Mouse (Mus musculus): ENCODE measurements around the gene Srgn. TPM values are rescaled to one million over a fixed set of nuclear protein-coding genes. Genes with fewer than 3 reads are reported as not detected.

The Srgn gene
- polyA plus RNA-seq, 1 experiment from 2014 or later = 4.1 TPM

- H3K27me3 ChIP-seq (ENCODE audit: insufficient read depth, poor library complexity, severe bottlenecking) = 0 out of 2 replicates have a peak, but pooled peaks cover 4% of the 10 kb centered on the region
- no peaks in the 10 kb centered on the region for H3K36me3 ChIP-seq
- H3K9me3 ChIP-seq = no peaks in the 10 kb centered on the region
- 81% methylated on average over 4 of the region's 4 CpGs for WGBS
- H3K4me1 ChIP-seq = peaks cover 13% of the 10 kb centered on the region
- DNase-seq (ENCODE audit: low spot score) = no peak
- H3K4me3 ChIP-seq = no peak overlapping the region
- H3K27ac ChIP-seq = no peak overlapping the region
Measured at GRCm38 (mm10) chr10:62544316-62544715, 17.1 kb upstream of the Srgn start.

GRCm38 (mm10) chr10:62543399-62543808, 16.2 kb upstream of the Srgn start:
- H3K4me3 ChIP-seq = no peak overlapping the region
- H3K27me3 ChIP-seq (ENCODE audit: insufficient read depth, poor library complexity, severe bottlenecking) = 0 out of 2 replicates have a peak, but pooled peaks cover 4% of the 10 kb centered on the region
- no peaks in the 10 kb centered on the region for H3K9me3 ChIP-seq
- no peak for DNase-seq (ENCODE audit: low spot score)
- H3K4me1 ChIP-seq = peaks cover 13% of the 10 kb centered on the region
- H3K27ac ChIP-seq = no peak overlapping the region
- H3K36me3 ChIP-seq = no peaks in the 10 kb centered on the region
- 64% methylated on average over 12 of the region's 12 CpGs for WGBS

- Histone ChIP-seq H3K27me3 (ENCODE audit: insufficient read depth, poor library complexity, severe bottlenecking) (0 out of 2 replicates have a peak, but pooled peaks cover 4% of the 10 kb centered on the region), H3K36me3 (no peaks in the 10 kb centered on the region), H3K4me1 (peaks cover 13% of the 10 kb centered on the region), H3K27ac (no peak overlapping the region), H3K4me3 (no peak overlapping the region), H3K9me3 (no peaks in the 10 kb centered on the region)
- no peak for DNase-seq (ENCODE audit: low spot score)
- 87% methylated on average over 8 of the region's 8 CpGs for WGBS
Measured at GRCm38 (mm10) chr10:62542928-62543327, 15.7 kb upstream of the Srgn start.

- 97% methylated on average over 11 of the region's 12 CpGs for WGBS
Measured at GRCm38 (mm10) chr10:62542507-62542906, 15.3 kb upstream of the Srgn start.

GRCm38 (mm10) chr10:62541499-62541898, 14.2 kb upstream of the Srgn start:
- peaks cover 13% of the 10 kb centered on the region for H3K4me1 ChIP-seq
- peaks cover 4% of the 10 kb centered on the region; the same call in 1 of the 2 replicates for H3K27me3 ChIP-seq (ENCODE audit: insufficient read depth, poor library complexity, severe bottlenecking)
- no peaks in the 10 kb centered on the region for H3K9me3 ChIP-seq
- no peak overlapping the region for H3K4me3 ChIP-seq
- H3K27ac ChIP-seq = no peak overlapping the region
- no peak for DNase-seq (ENCODE audit: low spot score)
- 90% methylated on average over 12 of the region's 12 CpGs for WGBS
- no peaks in the 10 kb centered on the region for H3K36me3 ChIP-seq

More at GRCm38 (mm10) chr10:62542507-62542906, 15.3 kb upstream of the Srgn start:
- H3K27ac ChIP-seq = no peak overlapping the region
- DNase-seq (ENCODE audit: low spot score) = no peak
- H3K4me3 ChIP-seq = no peak overlapping the region
- H3K27me3 ChIP-seq (ENCODE audit: insufficient read depth, poor library complexity, severe bottlenecking) = 0 out of 2 replicates have a peak, but pooled peaks cover 4% of the 10 kb centered on the region
- H3K9me3 ChIP-seq = no peaks in the 10 kb centered on the region
- H3K4me1 ChIP-seq = peaks cover 13% of the 10 kb centered on the region
- no peaks in the 10 kb centered on the region for H3K36me3 ChIP-seq

GRCm38 (mm10) chr10:62540800-62541199, 13.5 kb upstream of the Srgn start:
- no peak for DNase-seq (ENCODE audit: low spot score)
- H3K9me3 ChIP-seq = no peaks in the 10 kb centered on the region
- 38% methylated on average over 3 of the region's 3 CpGs for WGBS
- no peak overlapping the region for H3K27ac ChIP-seq
- H3K4me1 ChIP-seq = peaks cover 13% of the 10 kb centered on the region
- no peaks in the 10 kb centered on the region for H3K36me3 ChIP-seq
- peaks cover 4% of the 10 kb centered on the region; the same call in 1 of the 2 replicates for H3K27me3 ChIP-seq (ENCODE audit: insufficient read depth, poor library complexity, severe bottlenecking)
- H3K4me3 ChIP-seq = no peak overlapping the region

GRCm38 (mm10) chr10:62534509-62534908, 7.3 kb upstream of the Srgn start:
- Histone ChIP-seq H3K36me3 (no peaks in the 10 kb centered on the region), H3K4me3 (no peak overlapping the region), H3K4me1 (no peaks in the 10 kb centered on the region), H3K9me3 (no peaks in the 10 kb centered on the region), H3K27me3 (ENCODE audit: insufficient read depth, poor library complexity, severe bottlenecking) (no peaks in the 10 kb centered on the region; the same call in 1 of the 2 replicates), H3K27ac (no peak overlapping the region)
- no peak for DNase-seq (ENCODE audit: low spot score)
- WGBS = 77% methylated on average over 7 of the region's 7 CpGs

GRCm38 (mm10) chr10:62532832-62533231, 5.6 kb upstream of the Srgn start:
- H3K27me3 ChIP-seq (ENCODE audit: insufficient read depth, poor library complexity, severe bottlenecking) = no peaks in the 10 kb centered on the region; the same call in 1 of the 2 replicates
- no peak for DNase-seq (ENCODE audit: low spot score)
- H3K36me3 ChIP-seq = no peaks in the 10 kb centered on the region
- no peak overlapping the region for H3K4me3 ChIP-seq
- H3K4me1 ChIP-seq = no peaks in the 10 kb centered on the region
- no peak overlapping the region for H3K27ac ChIP-seq
- H3K9me3 ChIP-seq = no peaks in the 10 kb centered on the region
- WGBS = 53% methylated on average over 2 of the region's 2 CpGs

- H3K9me3 ChIP-seq = no peaks in the 10 kb centered on the region
- 75% methylated on average over 9 of the region's 9 CpGs for WGBS
- H3K27me3 ChIP-seq (ENCODE audit: insufficient read depth, poor library complexity, severe bottlenecking) = no peaks in the 10 kb centered on the region
- H3K36me3 ChIP-seq = no peaks in the 10 kb centered on the region
- no peak overlapping the region for H3K4me3 ChIP-seq
- H3K27ac ChIP-seq = no peak overlapping the region
- DNase-seq (ENCODE audit: low spot score) = no peak
- H3K4me1 ChIP-seq = no peaks in the 10 kb centered on the region
Measured at GRCm38 (mm10) chr10:62530183-62530582, 2.9 kb upstream of the Srgn start.

- Histone ChIP-seq H3K9me3 (no peaks in the 10 kb centered on the region), H3K4me1 (peaks cover 9% of the 10 kb centered on the region), H3K36me3 (no peaks in the 10 kb centered on the region), H3K4me3 (no peak overlapping the region), H3K27ac (no peak overlapping the region), H3K27me3 (ENCODE audit: insufficient read depth, poor library complexity, severe bottlenecking) (no peaks in the 10 kb centered on the region)
- DNase-seq (ENCODE audit: low spot score) = no peak
- 79% methylated on average over 7 of the region's 7 CpGs for WGBS
Measured at GRCm38 (mm10) chr10:62522346-62522950, 4.8 kb downstream of the Srgn start.

GRCm38 (mm10) chr10:62521763-62522162, 5.5 kb downstream of the Srgn start:
- H3K4me3 ChIP-seq = no peak overlapping the region
- H3K36me3 ChIP-seq = no peaks in the 10 kb centered on the region
- no peaks in the 10 kb centered on the region for H3K9me3 ChIP-seq
- H3K27ac ChIP-seq = no peak overlapping the region
- 19% methylated on average over 4 of the region's 4 CpGs for WGBS
- H3K27me3 ChIP-seq (ENCODE audit: insufficient read depth, poor library complexity, severe bottlenecking) = no peaks in the 10 kb centered on the region
- DNase-seq (ENCODE audit: low spot score) = no peak
- peaks cover 9% of the 10 kb centered on the region for H3K4me1 ChIP-seq

- no peak for DNase-seq (ENCODE audit: low spot score)
- H3K36me3 ChIP-seq = no peaks in the 10 kb centered on the region
- no peak overlapping the region for H3K4me3 ChIP-seq
- no peaks in the 10 kb centered on the region for H3K27me3 ChIP-seq (ENCODE audit: insufficient read depth, poor library complexity, severe bottlenecking)
- H3K9me3 ChIP-seq = no peaks in the 10 kb centered on the region
- H3K27ac ChIP-seq = no peak overlapping the region
- peaks cover 9% of the 10 kb centered on the region for H3K4me1 ChIP-seq
- WGBS = 56% methylated on average over 2 of the region's 2 CpGs
Measured at GRCm38 (mm10) chr10:62520911-62521310, 6.3 kb downstream of the Srgn start.

GRCm38 (mm10) chr10:62517511-62517910, 9.7 kb downstream of the Srgn start:
- Histone ChIP-seq H3K27me3 (ENCODE audit: insufficient read depth, poor library complexity, severe bottlenecking) (no peaks in the 10 kb centered on the region), H3K9me3 (no peaks in the 10 kb centered on the region), H3K27ac (no peak overlapping the region), H3K36me3 (no peaks in the 10 kb centered on the region), H3K4me1 (peaks cover 9% of the 10 kb centered on the region), H3K4me3 (no peak overlapping the region)
- 82% methylated on average over 6 of the region's 6 CpGs for WGBS
- DNase-seq (ENCODE audit: low spot score) = no peak

- no peak overlapping the region for H3K27ac ChIP-seq
- H3K27me3 ChIP-seq (ENCODE audit: insufficient read depth, poor library complexity, severe bottlenecking) = peaks cover 6% of the 10 kb centered on the region; the same call in 1 of the 2 replicates
- peaks cover 6% of the 10 kb centered on the region; the same call in 1 of the 2 replicates for H3K4me1 ChIP-seq
- no peak overlapping the region for H3K4me3 ChIP-seq
- no peaks in the 10 kb centered on the region for H3K36me3 ChIP-seq
- no peaks in the 10 kb centered on the region for H3K9me3 ChIP-seq
- 87% methylated on average over 4 of the region's 4 CpGs for WGBS
- no peak for DNase-seq (ENCODE audit: low spot score)
Measured at GRCm38 (mm10) chr10:62512855-62513254, 14.4 kb downstream of the Srgn start.

Data from heart, embryonic 10.5 days (tissue).